Mouse (Mus musculus) liver, adult 2 months (tissue): ENCODE measurements at regions not wholly inside any gene's neighbourhood (a gene's known extent, or its start where the extent isn't known, plus 50 kb on each side); places are given as distances from the start of the nearest gene placed in this dataset.

Source experiments
- DNase-seq: peaks from one replicate; pipeline ENCODE4 v3.0.0-alpha.2; 2011; ENCODE audit warnings: low read depth, low spot score; ENCODE audit errors: extremely low read depth
- H3K27ac ChIP-seq: fragments of 200-500 bp; replicated peaks from 2 replicates; pipeline ENCODE4 v1.5.1; 2012; ENCODE audit warnings: low read depth, mild to moderate bottlenecking, control low read depth, inconsistent platforms, low read length; ENCODE audit not compliant: insufficient read depth
- H3K27me3 ChIP-seq: fragments of 200-500 bp; 2 replicates; pipeline ENCODE4 v1.6.1; 2012; ENCODE audit warnings: mild to moderate bottlenecking, moderate library complexity, low read length, inconsistent platforms; ENCODE audit not compliant: control insufficient read depth, insufficient read depth
- H3K36me3 ChIP-seq: fragments of 200-500 bp; 2 replicates; pipeline ENCODE4 v1.6.1; 2012; ENCODE audit warnings: low read length, inconsistent platforms; ENCODE audit not compliant: control insufficient read depth, insufficient read depth
- H3K4me1 ChIP-seq: fragments of 200-500 bp; 2 replicates; pipeline ENCODE4 v1.6.1; 2011; ENCODE audit warnings: low read length; ENCODE audit not compliant: control insufficient read depth, insufficient read depth
- H3K4me3 ChIP-seq: fragments of 200-500 bp; 2 replicates; pipeline ENCODE4 v1.5.1; 2011; ENCODE audit warnings: low read depth, mild to moderate bottlenecking, control low read depth, low read length, moderate library complexity; ENCODE audit not compliant: insufficient read depth
- H3K79me2 ChIP-seq: fragments of 200-500 bp; 2 replicates; pipeline ENCODE4 v1.6.1; 2012; ENCODE audit warnings: inconsistent platforms, mild to moderate bottlenecking, low read length, moderate library complexity; ENCODE audit not compliant: control insufficient read depth, insufficient read depth
- H3K9ac ChIP-seq: fragments of 200-500 bp; 2 replicates; pipeline ENCODE4 v1.6.1; 2012; ENCODE audit warnings: low read depth, mild to moderate bottlenecking, control low read depth, inconsistent platforms, low read length
- CTCF ChIP-seq: fragments of 200-500 bp; IDR thresholded peaks from 2 replicates; pipeline ENCODE4 v1.5.1; 2011; ENCODE audit warnings: low read depth, low read length, control low read depth
- POLR2A ChIP-seq: fragments of 200-500 bp; IDR thresholded peaks from 2 replicates; pipeline ENCODE4 v1.6.1; 2011; ENCODE audit warnings: low read length, control low read depth; ENCODE audit not compliant: insufficient read depth; ENCODE audit errors: extremely low read depth
- WGBS: fragments of 180-500 bp; shearing (Covaris S2); methylation state at CpG from one replicate; pipeline ENCODE4 v1.1.7; 2018; 5-methylcytosine and 5-hydroxymethylcytosine counted together

- Histone ChIP-seq H3K4me3 (no peak overlapping the region), H3K9ac (no peak overlapping the region), H3K27ac (no peak overlapping the region), H3K4me1 (no peaks in the 10 kb centered on the region), H3K27me3 (no peaks in the 10 kb centered on the region), H3K36me3 (no peaks in the 10 kb centered on the region), H3K79me2 (no peaks in the 10 kb centered on the region)
- DNase-seq, result no peak
- 87% methylated on average over 3 of the region's 3 CpGs for WGBS
- TF ChIP-seq CTCF (no peak), POLR2A (no peak)
Measured at GRCm38 (mm10) chr7:116853351-116853750, 349.2 kb downstream of the Nucb2 start.

DNA sequence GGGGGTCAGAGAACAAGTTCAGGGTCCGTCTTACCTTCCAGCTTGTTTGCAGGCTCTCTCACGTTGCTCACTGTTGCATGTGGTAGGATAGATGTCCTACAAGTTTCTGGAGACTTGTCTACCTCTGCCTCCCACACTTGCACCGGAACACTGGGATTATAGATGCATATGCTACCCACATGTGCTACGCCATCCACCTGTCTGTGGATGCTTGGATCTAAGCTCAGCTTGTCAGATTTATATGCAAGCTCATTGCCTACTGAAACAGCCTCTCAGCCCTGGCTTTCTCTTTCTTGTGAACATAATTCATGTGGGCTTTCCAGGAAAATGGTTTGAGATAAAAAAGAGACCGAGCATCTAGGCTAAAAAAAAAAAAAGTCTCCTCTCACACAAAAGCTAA, 353.0 kb downstream of the Nucb2 start:
- Histone ChIP-seq H3K4me3 (no peak overlapping the region), H3K27ac (no peak overlapping the region), H3K79me2 (no peaks in the 10 kb centered on the region), H3K36me3 (no peaks in the 10 kb centered on the region), H3K4me1 (no peaks in the 10 kb centered on the region), H3K9ac (no peak overlapping the region), H3K27me3 (no peaks in the 10 kb centered on the region)
- no peak for TF ChIP-seq CTCF
- no peak for TF ChIP-seq POLR2A
- DNase-seq, result no peak
- 71% methylated on average over 5 of the region's 5 CpGs for WGBS

GRCm38 (mm10) chr7:116857744-116858143, 353.6 kb downstream of the Nucb2 start:
- no peaks in the 10 kb centered on the region for H3K4me1 ChIP-seq
- no peak for DNase-seq
- no peaks in the 10 kb centered on the region for H3K36me3 ChIP-seq
- no peaks in the 10 kb centered on the region for H3K79me2 ChIP-seq
- no peak overlapping the region for H3K9ac ChIP-seq
- TF ChIP-seq POLR2A, result no peak
- TF ChIP-seq CTCF, result no peak
- WGBS, result 82% methylated on average over 4 of the region's 4 CpGs
- no peaks in the 10 kb centered on the region for H3K27me3 ChIP-seq
- H3K4me3 ChIP-seq, result no peak overlapping the region
- no peak overlapping the region for H3K27ac ChIP-seq

DNA sequence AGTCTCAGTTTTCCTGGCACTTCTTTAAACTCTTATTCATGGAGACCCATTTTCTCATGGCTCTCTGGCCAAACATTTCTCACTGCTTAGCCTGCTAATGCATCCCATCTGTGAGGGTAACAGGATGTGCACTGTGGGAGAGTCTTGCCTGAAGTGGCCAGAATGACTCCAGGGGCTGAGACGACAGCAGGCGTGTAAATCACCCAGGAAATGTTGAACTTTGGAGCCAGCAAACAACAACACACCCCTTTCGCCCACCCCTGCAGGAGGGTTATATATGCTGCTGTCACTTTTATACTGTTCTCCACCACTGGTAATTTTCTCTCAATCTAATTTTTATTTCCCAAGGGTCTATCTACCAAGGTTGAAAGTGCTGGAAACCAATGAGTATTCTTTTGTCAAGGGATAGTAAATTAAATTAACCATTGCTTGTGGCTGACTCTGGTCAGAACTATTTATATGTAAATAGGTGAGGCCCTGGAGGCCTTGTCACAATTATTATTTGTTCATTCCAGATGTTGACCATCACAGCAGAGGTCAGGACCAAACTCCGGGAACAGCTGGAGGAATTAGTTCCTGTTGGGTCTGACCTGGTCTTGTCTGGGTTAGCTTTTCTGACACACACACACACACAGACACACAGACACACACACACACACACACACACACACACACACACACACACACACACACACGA, 378.2 kb downstream of the Nucb2 start:
- Histone ChIP-seq H3K4me3 (no peak overlapping the region), H3K27ac (no peak overlapping the region), H3K27me3 (no peaks in the 10 kb centered on the region), H3K36me3 (no peaks in the 10 kb centered on the region), H3K4me1 (no peaks in the 10 kb centered on the region), H3K9ac (no peak overlapping the region), H3K79me2 (no peaks in the 10 kb centered on the region)
- WGBS, result 67% methylated on average over 5 of the region's 5 CpGs
- DNase-seq, result no peak
- TF ChIP-seq CTCF (no peak), POLR2A (no peak)

DNA sequence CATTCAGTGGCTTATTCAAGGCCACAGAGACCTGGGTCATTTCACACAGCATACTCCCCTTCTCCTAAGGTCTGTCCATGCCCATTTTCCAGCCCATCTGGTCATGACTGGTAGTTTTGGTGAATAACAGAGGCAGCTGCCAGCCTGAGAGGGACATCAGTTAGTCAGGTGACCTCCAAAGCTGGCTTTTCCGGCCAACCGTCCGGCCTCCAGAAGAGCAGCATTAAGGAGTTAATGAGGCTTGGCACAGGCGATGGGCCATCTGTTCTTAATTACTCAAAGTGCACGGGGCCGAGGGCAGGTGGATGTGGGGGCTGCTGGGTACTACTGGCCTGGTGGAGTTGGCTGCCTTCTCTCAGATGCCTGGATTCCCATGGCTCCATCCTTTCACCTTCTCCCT, 389.7 kb downstream of the Nucb2 start:
- DNase-seq, result no peak
- no peak overlapping the region for H3K9ac ChIP-seq
- H3K27me3 ChIP-seq, result no peaks in the 10 kb centered on the region
- H3K27ac ChIP-seq, result no peak overlapping the region
- no peaks in the 10 kb centered on the region for H3K79me2 ChIP-seq
- no peaks in the 10 kb centered on the region for H3K4me1 ChIP-seq
- TF ChIP-seq POLR2A (no peak), CTCF (no peak)
- no peaks in the 10 kb centered on the region for H3K36me3 ChIP-seq
- 84% methylated on average over 6 of the region's 6 CpGs for WGBS
- H3K4me3 ChIP-seq, result no peak overlapping the region

DNA sequence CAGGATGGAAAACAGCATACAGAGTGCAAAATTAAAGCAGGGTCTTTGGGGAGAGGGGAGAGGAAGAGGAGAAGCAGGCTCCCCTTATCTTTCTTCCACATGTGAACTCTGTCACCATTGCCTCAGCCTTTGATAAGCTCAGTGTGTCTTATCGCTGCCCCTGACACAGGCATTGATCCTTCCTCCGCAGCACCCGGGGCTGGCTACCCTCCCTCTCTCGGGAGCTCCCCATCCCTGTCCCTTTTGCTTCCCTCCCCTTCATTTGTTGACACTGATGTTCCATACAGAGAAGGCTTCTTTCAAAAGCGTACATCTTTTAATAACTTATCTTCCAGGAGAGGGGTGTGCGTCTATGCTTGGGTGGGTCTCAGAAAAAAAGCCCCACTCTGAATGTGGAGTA, 411.6 kb downstream of the Nucb2 start:
- Histone ChIP-seq H3K36me3 (no peaks in the 10 kb centered on the region), H3K79me2 (no peaks in the 10 kb centered on the region), H3K4me1 (no peaks in the 10 kb centered on the region), H3K27me3 (no peaks in the 10 kb centered on the region), H3K27ac (no peak overlapping the region), H3K9ac (no peak overlapping the region), H3K4me3 (no peak overlapping the region)
- no peak for DNase-seq
- 10% methylated on average over 6 of the region's 6 CpGs for WGBS
- TF ChIP-seq CTCF (no peak), POLR2A (no peak)
